Mouse (Mus musculus) heart, adult 8-10 months (tissue): ENCODE measurements around the gene Dcaf4. TPM values are rescaled to one million over a fixed set of nuclear protein-coding genes. Genes with fewer than 3 reads are reported as not detected.
A peak's percentile ranks its signal among the peaks of the same experiment; 100 is the strongest.

ENCODE experiments used
- DNase-seq: peaks from one replicate; pipeline ENCODE4 v3.0.0; 2022; ENCODE audit warnings: low spot score
- total RNA-seq, 4 experiments: library from RNA; stranded (reverse); gene quantifications; 2 replicates each; pipeline ENCODE4 v1.2.4; 2022

Dcaf4 gene
- total RNA-seq, 4 experiments from 2014 or later = 12.8 to 16.3 (median 14.9) TPM

GRCm38 (mm10) chr12:83543997-83544396 lies 23.7 kb downstream of the Dcaf4 start:
- no peak for DNase-seq

GRCm38 (mm10) chr12:83544791-83545190 lies 24.5 kb downstream of the Dcaf4 start:
- DNase-seq = no peak

- DNase-seq = no peak
Measured at GRCm38 (mm10) chr12:83551305-83551704, 31.0 kb downstream of the Dcaf4 start.

- DNase-seq = no peak
Measured at GRCm38 (mm10) chr12:83553816-83554215, 33.5 kb downstream of the Dcaf4 start.

- no peak for DNase-seq
Measured at GRCm38 (mm10) chr12:83555605-83556004, 35.3 kb downstream of the Dcaf4 start.

GRCm38 (mm10) chr12:83558496-83558895 lies 38.2 kb downstream of the Dcaf4 start:
- DNase-seq = no peak

- DNase-seq = no peak
Measured at GRCm38 (mm10) chr12:83560189-83560588, 39.9 kb downstream of the Dcaf4 start.

GRCm38 (mm10) chr12:83562589-83562988 lies 42.3 kb downstream of the Dcaf4 start:
- DNase-seq = no peak

- no peak for DNase-seq
Measured at GRCm38 (mm10) chr12:83569866-83570265, 49.6 kb downstream of the Dcaf4 start.

- no peak for DNase-seq
Measured at GRCm38 (mm10) chr12:83572717-83573116, 52.5 kb downstream of the Dcaf4 start.

GRCm38 (mm10) chr12:83577445-83577844 lies 57.2 kb downstream of the Dcaf4 start:
- DNase-seq = no peak

- DNase-seq = no peak
Measured at GRCm38 (mm10) chr12:83578356-83578755, 58.1 kb downstream of the Dcaf4 start.

GRCm38 (mm10) chr12:83578896-83579569 lies 58.8 kb downstream of the Dcaf4 start:
- DNase-seq = peak; percentile 12

- DNase-seq = no peak
Measured at GRCm38 (mm10) chr12:83580283-83580682, 60.0 kb downstream of the Dcaf4 start.

- no peak for DNase-seq
Measured at GRCm38 (mm10) chr12:83582106-83582505, 61.8 kb downstream of the Dcaf4 start.

GRCm38 (mm10) chr12:83582747-83583146 lies 62.5 kb downstream of the Dcaf4 start:
- no peak for DNase-seq

- no peak for DNase-seq
Measured at GRCm38 (mm10) chr12:83586628-83587027, 66.4 kb downstream of the Dcaf4 start.

Other genes with a start within 250 kb of the Dcaf4 start
- 10 to 100 TPM; 16.7 to 21.1 (median 18.0) TPM for gene Dpf3, start 32.8 kb upstream of the Dcaf4 start, total RNA-seq
- 10 to 100 TPM; 12.4 to 16.9 (median 14.4) TPM for gene Zfyve1, start 76.8 kb downstream of the Dcaf4 start, total RNA-seq
- gene Rbm25, start 110.8 kb downstream of the Dcaf4 start, total RNA-seq = 10 to 100 TPM; 38.8 to 51.6 (median 44.8) TPM
- 10 to 100 TPM; 30.1 to 40.0 (median 34.9) TPM for gene Psen1, start 167.7 kb downstream of the Dcaf4 start, total RNA-seq
- 1 to 10 TPM; 3.6 to 7.5 (median 6.5) TPM for gene Papln, start 243.2 kb downstream of the Dcaf4 start, total RNA-seq